Mouse (Mus musculus): ENCODE measurements around the gene Mns1.

DNA sequence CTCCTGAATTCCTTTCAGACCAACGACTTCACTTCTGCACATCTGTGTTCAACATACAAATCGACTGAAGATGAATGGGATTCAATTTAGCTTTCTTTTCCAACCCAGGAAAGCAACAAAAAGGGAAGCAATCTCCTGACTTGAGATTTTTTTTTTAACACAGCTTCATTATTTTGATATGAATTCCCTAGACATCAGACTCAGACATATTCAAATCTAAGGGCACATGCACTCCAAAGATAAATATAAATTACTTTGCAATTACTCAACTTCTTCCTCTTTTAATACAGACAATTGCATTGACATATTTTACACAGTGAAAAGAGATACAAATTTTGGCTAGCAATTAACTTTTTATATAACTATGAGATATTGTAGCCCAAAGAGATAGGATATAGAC, 58.9 kb downstream of the Mns1 start:
- TF ChIP-seq GATA1 (IDR thresholded peaks at IDR 0.05; ENCODE audit: borderline replicate concordance, low read length): no peak
- TF ChIP-seq FLI1 (IDR thresholded peaks at IDR 0.05; ENCODE audit: low read length): no peak
